Mouse (Mus musculus): ENCODE results near the gene Elf4.
A peak's percentile ranks its signal among the peaks of the same experiment; 100 is the strongest.

Gene Elf4

GRCm38 (mm10) chrX:48462754-48463507 is at the start of gene Elf4:
Gene Elf4 (minus strand): TSS chrX:48463132.
- DNase-seq (ENCODE audit: low read depth, low spot score): peak; percentile 49

DNA sequence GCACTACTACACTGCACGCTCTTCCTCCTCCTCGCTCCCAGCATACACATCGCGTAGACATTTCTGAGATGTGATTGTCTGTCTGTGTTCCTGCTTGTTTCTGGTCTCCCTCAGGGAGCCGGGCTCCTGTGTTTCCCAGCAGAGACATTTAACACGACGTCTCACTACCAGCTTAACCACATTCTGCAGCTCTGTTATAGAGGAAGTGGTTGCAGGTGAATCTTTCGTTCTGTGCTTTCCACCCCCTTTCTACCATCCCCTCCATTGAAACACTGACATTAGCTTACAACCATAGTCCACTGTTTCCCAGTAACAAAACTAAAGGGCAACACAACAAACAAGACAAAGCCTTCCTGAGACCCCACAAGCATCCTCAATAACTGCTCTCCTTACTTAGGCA is 30.8 kb upstream of the Elf4 start:
- DNase-seq (ENCODE audit: low read depth, low spot score): no peak

GRCm38 (mm10) chrX:48481687-48482086 is 18.8 kb upstream of the Elf4 start:
- no peak for DNase-seq (ENCODE audit: low read depth, low spot score)

- no peak for DNase-seq (ENCODE audit: low read depth, low spot score)
Measured at GRCm38 (mm10) chrX:48481095-48481494, 18.2 kb upstream of the Elf4 start.

DNA sequence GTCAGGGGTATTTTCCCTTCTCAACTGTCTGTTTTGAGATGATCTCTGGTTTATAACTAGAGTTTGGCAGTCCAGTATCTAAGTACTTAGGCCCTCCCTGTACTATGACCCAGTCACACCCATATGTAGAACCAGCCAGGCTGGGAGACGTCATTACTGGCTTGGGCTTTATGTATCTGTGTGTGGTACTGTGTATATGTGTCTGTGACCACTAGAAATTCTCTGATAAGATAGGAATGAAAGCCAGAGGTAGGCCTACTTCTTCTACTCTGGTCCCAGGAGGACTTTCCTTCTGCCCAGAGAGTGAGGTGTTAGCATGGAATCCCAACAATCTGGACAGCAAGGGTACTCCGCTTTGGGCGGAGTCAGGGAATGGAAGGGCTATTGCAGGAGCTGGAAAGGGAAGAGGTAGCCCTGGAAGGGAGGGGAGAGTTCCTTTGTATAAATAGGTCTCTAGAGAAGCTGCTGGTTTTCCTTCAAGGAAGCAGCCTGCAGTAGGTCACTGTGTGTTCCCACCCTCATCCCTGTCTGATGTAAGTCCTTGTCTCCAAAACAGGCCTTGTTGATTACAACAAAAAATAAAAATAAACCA is 4.5 kb upstream of the Elf4 start:
- DNase-seq (ENCODE audit: low read depth, low spot score): no peak

DNA sequence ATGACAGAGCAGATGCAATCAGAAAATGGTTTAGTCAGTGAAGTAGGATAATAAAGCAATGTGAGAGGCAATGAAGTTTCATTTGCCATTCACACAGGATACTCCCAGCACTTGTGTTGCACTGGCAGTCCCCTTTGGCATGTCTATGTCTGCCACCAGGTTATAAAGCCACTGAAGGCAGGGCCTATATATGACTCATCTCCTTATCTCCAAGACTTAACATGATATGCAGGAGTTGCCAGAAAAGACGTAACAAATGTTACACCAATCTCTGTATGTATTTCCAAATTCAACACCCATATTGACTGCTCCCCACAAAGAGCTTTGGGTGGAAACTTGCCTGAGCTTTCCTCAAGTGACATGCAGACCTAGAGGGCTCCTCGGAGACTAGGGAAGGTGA is 3.2 kb upstream of the Elf4 start:
- no peak for DNase-seq (ENCODE audit: low read depth, low spot score)

DNA sequence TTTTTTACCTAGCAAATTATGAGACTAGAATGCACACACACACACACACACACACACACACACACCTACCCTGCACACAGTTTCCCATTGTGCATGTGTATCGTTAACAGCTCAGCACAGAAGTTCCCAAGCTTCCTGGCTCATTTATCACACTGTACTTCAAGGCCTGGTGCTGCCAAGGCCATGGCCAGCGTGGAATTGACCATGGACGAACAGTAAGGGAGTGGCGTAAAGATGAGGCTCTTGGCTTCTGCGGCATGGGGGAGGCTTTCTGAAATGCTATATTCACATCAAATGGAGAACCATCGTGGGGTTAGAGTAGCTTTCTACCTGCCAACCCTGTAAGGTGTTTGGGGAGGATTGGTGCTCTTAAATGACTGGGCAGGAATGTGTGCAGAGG is 1.5 kb upstream of the Elf4 start:
- DNase-seq (ENCODE audit: low read depth, low spot score): no peak

DNA sequence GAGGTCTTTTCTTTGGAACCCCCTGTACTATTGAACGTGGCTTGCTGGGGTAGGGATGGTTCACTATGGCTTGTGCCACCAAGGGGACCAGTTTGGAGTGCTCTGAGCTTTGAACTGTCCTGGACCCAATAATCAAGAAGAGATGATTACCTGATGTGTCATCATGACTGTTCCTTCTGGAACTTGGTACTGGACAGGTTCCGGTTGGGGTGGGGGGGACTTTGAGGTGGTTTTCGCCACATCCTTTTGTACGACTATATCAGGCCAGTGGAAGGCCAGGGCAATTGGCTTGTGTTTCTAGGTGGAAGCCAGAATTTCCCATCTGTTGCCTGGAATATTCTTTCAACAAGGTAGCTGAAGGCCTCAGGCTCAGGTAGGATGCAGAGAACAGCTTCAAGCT is 704 bp upstream of the Elf4 start:
- DNase-seq (ENCODE audit: low read depth, low spot score): no peak

DNA sequence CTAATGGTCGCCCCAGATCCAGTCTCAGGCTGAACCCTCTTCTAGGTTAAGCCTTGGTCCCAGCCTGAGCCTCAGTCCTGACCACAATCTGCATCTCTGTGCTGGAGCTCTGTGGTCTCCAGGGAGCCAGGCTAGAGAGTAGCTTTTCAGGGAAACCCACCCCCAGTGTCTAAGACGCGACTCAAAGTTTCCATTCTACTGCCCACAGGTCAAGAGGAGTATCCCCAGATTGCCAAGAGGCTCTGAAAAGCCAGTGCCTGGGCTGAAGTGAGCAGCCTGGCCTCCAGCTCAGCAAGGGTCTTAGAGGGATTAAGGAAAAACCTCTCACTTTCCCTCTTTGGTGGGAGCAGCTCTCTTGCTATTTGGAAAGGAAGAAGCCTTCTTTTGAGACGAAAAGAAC is 635 bp downstream of the Elf4 start:
- DNase-seq (ENCODE audit: low read depth, low spot score): no peak

GRCm38 (mm10) chrX:48461006-48461405 is 1.9 kb downstream of the Elf4 start:
- no peak for DNase-seq (ENCODE audit: low read depth, low spot score)

- no peak for DNase-seq (ENCODE audit: low read depth, low spot score)
Measured at GRCm38 (mm10) chrX:48460496-48460895, 2.4 kb downstream of the Elf4 start.

GRCm38 (mm10) chrX:48456956-48457355 is 6.0 kb downstream of the Elf4 start:
- no peak for DNase-seq (ENCODE audit: low read depth, low spot score)

DNA sequence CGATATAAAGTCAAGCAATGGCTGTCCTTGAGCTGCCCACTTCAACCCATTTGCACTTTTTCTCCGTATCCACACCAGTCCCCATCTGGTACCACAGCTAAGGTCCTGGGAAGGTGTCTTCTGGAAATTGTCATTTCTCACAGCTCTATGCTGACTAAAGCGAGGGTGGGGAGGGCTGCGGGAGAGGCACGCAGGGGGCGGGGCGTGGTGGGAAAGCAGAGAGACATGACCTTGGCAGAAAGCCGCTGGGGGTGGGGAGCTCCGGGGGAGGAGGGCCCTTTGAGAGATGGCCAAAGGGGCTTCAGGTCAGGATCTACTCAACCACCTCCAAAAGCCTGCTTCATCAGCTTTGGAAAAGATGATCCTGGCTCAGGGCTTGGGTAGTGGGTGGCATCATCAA is 7.9 kb downstream of the Elf4 start:
- DNase-seq (ENCODE audit: low read depth, low spot score): no peak

GRCm38 (mm10) chrX:48454495-48454878 is 8.4 kb downstream of the Elf4 start:
- DNase-seq (ENCODE audit: low read depth, low spot score): no peak

- DNase-seq (ENCODE audit: low read depth, low spot score): no peak
Measured at GRCm38 (mm10) chrX:48453736-48454494, 9.0 kb downstream of the Elf4 start.

GRCm38 (mm10) chrX:48452931-48453673 is 9.8 kb downstream of the Elf4 start:
- no peak for DNase-seq (ENCODE audit: low read depth, low spot score)

- no peak for DNase-seq (ENCODE audit: low read depth, low spot score)
Measured at GRCm38 (mm10) chrX:48452231-48452890, 10.6 kb downstream of the Elf4 start.

DNA sequence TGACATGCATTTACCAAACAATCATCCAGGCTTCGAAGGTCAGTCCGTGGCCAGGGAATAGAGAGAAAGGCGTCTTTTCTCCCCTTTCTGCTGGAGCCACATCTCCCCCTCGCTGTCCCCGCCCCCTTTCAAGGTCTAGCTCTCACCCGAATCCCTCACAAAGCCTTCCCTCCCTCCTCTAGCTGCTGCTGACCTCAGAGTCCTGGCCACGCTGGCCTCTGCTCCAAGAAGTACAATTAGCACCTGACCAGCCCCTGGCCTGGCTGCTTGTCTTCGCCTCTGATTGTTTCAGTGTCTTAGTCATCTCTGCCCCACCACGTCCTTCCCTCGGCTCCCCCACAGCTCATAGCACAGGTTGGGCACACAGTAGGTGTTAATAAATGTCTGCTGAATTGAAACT is 13.3 kb downstream of the Elf4 start:
- DNase-seq (ENCODE audit: low read depth, low spot score): no peak

DNA sequence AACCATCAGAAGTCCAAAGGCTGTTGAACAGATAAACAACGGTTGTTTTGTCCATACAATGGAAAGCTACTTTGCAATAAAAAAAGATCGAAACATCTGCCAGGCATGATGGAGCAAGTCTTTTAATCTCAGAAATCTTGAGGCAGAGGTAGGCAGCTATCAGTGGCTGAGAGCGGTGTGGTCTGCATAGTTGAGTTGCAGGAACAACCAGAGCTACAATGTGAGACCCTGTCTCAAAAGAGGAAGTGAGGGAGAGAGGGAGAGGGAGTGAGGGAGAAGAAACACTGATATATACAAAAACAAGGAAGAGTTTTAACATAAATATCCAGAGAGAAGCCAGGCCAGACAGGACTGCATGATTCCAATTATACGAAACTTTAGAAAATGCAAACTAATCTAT is 18.3 kb downstream of the Elf4 start:
- no peak for DNase-seq (ENCODE audit: low read depth, low spot score)

- no peak for DNase-seq (ENCODE audit: low read depth, low spot score)
Measured at GRCm38 (mm10) chrX:48441954-48442353, 21.0 kb downstream of the Elf4 start.

GRCm38 (mm10) chrX:48441548-48441947 is 21.4 kb downstream of the Elf4 start:
- no peak for DNase-seq (ENCODE audit: low read depth, low spot score)

- DNase-seq (ENCODE audit: low read depth, low spot score): no peak
Measured at GRCm38 (mm10) chrX:48439036-48439435, 23.9 kb downstream of the Elf4 start.

Data from retina, postnatal 7 days (tissue).